Mouse (Mus musculus): Measurements from ENCODE around the gene Pcdh15.

Gene Pcdh15

DNA sequence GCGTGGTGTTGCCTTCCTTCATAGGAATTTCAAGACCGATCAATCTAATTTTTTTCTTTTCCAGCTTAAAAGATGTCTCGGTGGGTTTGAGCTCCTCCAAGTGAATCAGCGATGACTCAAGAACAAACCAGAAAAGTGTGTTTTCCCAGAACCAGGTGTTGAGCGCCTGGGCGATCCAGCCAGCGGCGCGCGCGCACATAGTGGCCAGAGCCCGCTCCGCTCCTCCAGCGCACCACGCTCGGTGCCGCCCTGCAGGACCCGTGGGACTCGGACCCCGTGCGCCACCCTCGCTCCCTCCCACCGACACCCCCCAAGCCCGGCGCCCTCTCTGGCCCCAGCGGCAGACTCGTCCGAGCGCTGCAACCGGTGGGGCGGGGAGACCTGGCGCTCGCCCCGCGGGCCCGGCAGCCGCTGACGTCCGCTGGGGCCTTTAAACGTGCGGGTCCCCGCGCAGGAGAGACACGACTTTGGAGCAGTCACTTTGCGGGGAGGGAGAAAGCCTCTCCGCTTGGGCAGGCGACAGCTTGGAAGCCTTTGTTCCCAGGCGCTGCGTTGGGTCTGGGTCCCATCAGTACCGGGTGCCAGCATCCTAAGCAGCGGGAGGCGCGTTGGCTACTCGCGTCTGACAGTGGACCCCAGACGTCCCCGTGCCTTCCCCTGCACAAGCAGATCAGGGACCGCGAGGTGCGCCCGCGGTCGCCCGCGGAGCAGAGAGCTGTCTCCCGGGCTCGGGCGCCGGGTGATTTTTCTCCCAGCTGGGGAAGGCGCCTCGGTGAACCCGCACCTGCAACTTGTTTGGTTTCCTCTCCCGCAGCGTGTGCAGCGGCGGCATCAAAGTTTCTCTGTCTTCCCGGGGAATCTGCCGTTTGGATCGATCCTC is at the start of gene Pcdh15:
Pcdh15 (plus strand) TSS at position 377 of the 880 bp plus-strand sequence.
- DNase-seq (ENCODE audit: low read depth), result no peak

DNA sequence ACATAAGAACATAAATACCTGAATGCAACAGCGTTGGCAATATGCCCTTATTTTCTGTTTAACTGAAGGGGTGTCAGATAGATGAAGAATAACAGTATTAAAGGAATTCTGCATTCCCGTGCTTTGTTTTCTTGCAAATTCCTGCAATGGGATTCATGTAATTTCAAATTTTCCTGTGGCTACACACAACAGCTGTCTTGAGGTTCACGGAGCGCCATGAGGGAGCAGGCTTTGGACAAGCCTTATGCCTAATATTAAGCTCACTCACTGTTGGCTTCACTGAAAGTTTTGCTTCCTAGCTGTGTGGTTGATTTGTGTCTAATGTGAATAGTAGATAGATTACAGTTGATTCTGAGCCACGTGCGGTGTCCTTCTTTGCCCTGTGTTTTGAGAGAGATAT is 47.1 kb upstream of the Pcdh15 start:
- no peak for DNase-seq (ENCODE audit: low read depth)

DNA sequence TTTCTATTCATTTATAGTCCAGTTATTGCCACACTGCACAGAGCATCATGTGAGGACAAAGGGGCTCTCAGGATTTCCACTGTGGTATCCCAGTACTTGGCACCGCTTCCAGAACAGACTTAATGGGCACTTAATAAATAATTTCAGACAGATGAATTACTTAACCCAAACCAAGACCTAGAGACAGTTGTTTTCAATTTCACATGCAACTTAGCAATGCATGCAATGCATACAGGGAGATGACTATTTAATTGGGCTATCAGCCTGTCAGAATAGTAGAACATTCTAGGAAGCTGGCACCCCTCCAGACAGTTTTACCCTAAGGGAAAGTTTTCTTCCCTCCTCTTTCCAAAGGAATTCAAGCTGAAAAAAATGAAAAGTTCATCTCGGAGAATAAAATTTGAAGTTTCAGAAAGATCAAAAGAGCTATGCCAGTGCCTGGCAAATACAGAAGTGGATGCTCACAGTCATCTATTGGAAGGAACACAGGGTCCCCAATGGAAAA is 39.4 kb upstream of the Pcdh15 start:
- DNase-seq (ENCODE audit: low read depth), result no peak

DNA sequence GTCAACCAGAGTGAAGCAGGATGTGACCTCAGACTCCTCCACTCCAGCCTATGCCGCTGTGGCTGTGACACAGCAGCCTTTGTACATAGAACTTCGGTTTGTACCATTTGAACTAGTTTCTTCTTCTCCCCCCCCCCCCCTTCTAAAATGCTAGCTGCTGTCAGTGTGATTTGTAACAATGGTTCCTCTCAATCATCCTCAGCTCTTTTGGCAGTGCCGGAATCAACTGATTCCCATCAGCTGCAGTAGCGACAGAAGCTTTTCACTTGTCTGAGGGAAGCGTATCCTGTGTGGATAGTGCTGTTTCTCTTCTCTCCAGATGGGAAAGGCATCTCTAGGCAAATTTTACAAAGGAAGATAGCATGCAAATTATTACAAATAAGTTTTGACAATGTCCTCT is 12.4 kb upstream of the Pcdh15 start:
- DNase-seq (ENCODE audit: low read depth), result no peak

DNA sequence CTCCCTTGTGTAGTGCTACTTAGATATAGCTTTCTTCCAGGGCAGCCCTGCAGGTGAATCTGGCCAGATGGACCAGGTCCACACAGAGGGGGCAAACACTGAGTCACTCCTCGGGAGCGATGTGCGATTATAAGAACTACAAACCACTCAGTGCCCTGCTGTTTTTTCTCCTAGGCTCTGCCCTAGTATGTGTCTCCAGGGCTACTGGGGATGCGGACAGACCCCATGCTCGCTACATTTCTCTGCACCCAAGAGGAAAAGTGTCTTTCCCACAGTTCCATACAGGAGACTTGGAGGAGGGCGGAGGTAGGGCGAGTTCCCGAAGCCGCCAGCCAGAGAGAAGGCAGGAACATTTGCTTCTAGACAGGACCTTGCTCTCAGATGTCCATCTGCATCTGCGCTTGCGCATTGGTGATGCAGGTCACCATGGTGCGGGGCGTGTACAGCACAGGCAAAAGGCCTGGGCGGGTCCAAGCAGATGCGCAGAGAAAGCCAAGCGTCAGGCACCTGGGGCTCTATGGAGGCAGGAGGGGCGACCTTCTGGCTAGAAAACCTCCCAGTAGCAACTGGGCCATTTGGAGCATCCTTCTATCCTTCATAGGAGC is 2.5 kb upstream of the Pcdh15 start:
- no peak for DNase-seq (ENCODE audit: low read depth)

DNA sequence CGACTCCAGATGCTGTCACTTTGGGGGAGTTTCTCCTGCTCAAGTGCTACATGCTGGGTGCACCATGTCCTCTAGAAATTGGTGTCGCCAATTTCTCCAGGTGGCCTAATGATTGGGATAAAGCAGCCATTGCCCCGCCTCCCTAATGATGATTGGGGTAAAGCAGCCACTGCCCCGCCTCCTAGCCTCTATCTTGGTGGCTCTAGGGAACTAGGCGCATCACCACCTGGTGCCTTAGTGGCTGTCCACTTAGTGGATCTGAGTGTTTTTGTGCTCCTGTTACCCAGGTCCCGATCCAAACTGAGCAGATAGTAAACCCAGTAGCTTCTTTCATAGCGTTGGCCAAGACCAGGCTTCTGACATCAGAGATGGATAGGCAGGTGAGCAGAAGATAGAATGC is 2.0 kb upstream of the Pcdh15 start:
- DNase-seq (ENCODE audit: low read depth), result no peak

DNA sequence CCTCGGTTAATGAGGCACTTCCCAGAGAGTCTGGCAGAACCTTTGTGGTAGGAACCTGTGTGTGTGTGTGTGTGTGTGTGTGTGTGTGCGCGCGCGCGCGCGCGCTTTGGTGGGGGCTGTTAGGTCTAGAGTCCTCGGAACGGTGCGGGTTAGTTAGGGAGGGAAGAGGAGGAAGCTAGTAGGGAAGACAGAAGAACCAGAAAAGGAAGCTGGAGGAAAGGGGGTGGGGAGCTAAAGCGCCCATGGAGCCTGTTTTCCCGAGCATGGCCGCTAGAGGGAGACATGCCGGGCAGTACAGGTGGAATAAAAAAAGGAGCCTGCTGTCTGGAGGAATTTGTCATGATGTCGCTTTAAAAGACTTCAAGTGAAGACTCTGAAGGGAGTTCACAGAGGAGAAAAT is 1.2 kb upstream of the Pcdh15 start:
- peak; percentile 21 for DNase-seq (ENCODE audit: low read depth)

DNA sequence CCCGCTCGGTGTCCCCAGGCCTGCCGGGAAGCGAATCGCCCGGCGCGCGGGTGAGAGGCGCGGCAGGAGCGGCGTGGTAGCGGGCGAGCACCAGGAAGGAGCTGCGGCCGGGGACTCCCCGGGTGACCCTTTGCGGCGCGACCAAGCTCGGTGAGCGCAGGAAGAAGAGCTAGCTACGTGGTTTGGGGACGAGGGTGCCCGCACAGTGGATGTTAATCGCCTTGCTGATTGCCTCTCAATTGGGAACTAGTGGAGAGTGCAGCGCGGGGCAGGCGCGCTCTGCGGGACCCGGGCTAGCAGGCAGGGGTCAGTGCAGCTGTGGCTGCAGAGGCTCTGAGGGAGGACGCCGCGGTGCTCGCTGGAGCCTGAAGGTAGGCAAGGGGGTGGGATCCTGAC is 702 bp downstream of the Pcdh15 start:
- DNase-seq (ENCODE audit: low read depth), result no peak

DNA sequence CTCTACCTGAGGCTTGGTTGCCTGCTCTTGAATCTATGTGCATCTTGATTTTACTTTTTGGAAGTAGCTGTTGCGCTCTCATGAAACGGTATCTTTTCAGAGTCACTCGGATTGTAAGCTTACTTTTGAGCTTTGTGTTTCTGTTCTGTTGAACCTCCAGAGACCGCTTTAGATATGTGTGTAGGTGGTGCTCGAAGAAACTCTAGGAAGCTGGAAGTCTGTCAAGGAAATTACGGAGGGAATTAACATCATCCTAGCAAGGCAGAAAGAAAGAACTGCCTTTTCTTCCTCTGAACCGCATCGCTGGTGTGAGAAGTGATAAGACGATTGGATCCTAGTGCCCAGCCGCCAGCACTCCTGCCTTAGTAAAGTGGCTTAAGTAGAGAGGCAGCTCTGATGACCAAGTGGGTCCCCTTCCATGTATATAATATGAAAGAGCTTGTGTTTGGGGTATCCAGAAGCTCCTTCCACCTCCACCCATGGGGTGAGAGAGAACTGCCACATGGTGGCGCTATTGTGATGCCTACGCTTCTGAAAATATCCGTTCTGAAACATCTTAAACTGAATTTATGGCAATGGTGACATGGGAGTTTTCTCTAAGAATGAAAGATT is 4.3 kb downstream of the Pcdh15 start:
- DNase-seq (ENCODE audit: low read depth), result no peak

DNA sequence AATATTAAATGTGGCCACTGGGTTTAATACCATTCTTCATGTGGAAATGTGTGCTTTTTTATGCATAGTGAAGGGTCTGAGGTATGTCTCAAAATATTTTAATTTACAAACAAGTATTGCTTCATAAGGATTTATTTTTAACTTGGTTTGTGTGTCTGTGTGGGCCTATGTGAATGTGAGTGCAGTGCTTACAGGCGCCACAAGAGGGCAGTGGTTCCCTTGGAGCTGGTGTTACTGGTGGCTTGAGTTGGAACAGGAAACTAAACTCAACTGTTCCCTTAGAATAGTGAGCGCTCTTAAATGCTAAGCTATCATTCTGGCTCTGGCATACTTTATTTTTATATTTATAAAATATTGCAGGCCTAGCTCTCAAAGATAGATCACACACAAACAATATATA is 6.8 kb downstream of the Pcdh15 start:
- peak; percentile 15 for DNase-seq (ENCODE audit: low read depth)

DNA sequence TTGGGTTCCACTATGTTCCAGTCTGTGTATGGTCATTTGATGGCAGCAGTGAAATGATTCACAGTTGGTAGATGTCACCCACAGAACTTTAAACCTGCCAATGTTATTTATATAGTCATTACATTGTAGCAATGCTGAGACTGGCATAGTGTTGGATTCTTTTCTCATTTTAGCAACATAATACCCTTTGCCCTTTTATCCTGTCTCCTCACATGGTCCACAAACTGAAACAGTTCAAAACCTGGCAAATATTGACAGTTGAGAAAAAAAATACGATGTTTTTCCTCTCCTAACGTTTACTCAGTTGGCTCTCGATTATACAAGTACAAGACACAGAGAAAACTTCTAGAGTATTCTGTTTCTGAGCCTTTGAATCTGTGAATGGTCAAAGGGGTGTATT is 38.8 kb downstream of the Pcdh15 start:
- no peak for DNase-seq (ENCODE audit: low read depth)

DNA sequence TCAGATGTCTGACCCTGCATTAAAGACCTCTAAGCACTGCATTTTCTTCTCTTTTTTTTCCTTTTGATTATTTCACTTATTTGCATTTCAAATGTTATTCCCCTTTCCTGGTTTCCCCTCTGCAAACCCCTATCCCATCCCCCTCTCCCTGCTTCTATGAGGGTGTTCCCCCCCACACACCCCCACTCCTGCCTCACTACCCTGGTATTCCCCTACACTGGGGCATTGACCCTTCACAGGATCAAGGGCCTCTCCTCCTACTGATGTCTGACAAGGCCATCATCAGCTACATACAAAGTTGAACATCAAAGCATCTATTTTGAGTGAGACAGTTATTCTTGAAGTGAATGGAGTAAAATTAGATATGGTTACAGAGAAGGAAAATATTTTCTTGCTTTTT is 48.4 kb downstream of the Pcdh15 start:
- DNase-seq (ENCODE audit: low read depth), result no peak

DNA sequence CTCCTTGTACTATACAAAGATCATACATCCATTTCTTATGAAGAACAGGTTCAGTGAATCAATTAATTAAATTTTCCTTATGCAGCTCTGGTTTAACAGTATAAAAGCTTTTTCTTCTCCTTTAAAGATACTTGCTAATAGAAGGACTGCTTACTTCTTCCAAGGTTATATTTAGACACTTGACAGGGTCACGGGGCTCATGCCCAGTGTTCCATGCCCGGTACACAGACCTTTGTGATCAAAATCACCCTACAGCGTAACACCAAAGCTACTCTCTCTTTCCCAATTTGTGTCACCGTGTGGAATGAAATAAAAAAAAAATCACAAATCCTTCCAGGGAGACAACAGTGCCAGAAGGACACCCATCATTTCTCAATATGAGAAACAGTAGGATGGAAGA is 48.8 kb downstream of the Pcdh15 start:
- no peak for DNase-seq (ENCODE audit: low read depth)

DNA sequence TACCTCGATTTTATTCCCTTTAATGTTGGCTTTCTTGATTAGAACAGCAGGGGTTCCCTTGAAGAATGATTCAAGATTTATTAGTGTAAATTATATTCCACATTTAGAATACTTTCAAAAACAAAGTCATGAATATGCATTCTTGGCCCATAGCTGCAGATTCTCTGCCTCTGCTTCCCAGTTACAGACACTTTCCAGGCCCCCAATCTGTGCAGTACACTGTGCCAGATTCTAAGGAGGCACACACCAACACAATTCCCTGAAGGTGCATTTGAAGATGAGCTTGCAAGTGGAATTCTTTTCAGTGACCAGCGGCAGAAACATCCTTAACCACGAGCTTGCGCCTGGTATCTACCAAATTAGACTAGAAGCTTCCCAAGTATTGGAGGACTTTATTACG is 55.4 kb downstream of the Pcdh15 start:
- no peak for DNase-seq (ENCODE audit: low read depth)

DNA sequence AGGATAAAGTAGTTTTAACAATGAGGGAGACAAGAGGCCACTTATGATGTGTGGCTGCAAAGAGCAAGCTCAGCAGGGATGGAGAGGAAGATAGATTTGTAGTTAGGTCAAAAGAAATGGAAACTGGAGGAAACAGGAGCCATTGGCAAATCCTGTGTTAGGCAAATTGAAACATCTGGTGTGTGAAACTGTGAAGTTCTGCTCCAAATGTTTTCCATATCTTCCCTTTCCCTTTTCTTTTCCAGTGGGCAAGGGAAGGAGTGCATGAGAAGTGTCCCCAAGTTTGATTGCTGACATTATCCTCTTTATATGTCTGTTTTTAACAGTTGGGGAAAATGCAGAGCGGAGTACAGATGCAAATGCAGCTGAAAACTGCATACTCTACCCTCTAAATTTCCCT is 62.6 kb downstream of the Pcdh15 start:
- DNase-seq (ENCODE audit: low read depth), result no peak

DNA sequence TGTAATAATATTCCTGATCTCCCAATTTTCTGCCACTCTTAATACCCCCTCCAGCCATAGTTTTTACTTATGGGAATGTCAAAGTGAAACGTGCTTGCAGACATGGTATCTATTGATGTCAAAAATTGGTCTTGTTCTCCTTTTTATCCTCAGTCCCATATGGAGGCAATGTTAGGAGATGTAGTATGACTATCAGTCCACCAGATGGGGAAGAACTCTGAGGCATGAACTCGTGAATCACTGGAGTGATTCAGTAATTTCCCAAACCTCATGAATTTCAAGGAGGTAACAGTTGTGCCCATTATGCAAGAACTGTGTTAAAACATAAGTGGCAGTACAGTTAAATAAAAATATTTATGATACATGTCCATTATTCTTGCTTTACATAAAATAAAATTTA is 116.9 kb downstream of the Pcdh15 start:
- no peak for DNase-seq (ENCODE audit: low read depth)

DNA sequence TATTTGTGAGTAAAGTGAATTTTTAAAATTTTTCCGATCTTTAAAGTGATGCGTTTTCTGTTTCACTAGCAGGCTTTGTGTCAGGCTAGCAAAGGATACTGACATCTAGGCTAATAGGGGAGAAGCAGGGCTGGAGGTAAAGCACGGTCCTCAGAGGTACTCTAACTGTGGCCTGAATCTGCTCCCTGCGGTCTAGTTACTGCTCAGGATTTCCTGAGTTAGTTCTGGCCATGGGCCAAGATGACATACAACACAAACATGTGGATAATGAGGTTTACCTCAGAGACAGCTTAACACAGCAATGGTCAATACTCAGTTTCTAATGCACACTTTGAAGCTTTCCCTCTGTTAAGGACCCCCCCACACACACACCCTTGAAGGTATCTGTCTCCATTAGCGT is 143.2 kb downstream of the Pcdh15 start:
- no peak for DNase-seq (ENCODE audit: low read depth)

DNA sequence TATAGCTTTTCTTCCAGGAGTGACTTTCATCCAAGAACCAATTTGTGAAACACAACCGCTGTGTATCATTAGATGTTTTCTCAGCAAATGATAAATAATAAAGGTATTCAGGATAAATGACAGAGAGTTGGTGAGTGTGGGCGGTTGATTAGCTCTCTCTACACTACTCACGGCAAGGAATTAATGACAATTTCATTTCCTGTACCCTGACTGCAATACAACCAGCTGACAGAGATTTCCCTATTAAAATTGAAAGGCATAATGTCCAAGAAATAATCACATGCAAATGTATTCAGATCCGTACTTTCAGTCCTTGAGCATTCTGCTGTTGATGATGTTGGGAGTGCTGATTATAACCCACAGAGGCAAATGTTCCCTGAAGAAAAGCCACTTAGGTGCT is 181.3 kb downstream of the Pcdh15 start:
- no peak for DNase-seq (ENCODE audit: low read depth)

DNA sequence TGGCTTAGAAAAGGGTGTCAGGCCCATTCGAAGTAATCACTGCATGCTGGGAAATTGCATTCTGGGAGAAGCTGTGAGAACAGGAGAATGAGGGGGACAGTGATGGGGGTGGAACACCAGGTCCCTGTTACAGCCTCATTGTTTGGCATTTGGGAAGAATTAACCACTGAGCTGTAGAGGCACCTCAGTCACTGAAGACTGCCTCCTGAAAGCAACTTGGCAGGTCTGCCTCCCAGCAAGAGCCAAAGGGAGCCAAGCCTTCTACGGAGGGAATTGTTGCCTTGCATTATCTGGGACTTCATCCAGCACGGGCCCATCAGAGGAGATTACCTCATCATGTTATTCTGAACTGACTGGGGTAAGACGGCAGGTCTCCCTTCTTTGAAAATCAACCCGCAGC is 197.3 kb downstream of the Pcdh15 start:
- no peak for DNase-seq (ENCODE audit: low read depth)

DNA sequence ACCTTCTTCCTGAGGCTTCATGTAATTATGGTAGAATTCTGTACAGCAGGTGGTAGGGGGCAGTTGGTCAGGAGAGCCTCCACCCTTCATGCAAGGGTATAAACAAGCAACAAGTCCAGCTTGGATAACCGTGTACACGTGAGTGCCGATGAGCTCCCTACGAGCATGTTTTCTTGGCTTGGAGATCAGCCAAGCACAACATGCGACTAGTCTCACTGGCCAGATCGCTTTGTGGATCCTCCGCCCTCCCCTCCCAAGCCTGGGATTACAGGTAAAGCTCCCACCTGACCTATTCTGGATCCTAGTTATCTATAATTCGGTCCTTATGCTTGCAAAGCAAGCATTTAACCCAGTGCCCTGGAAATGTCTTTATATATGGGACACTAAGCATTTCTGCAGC is 202.8 kb downstream of the Pcdh15 start:
- DNase-seq (ENCODE audit: low read depth), result no peak

DNA sequence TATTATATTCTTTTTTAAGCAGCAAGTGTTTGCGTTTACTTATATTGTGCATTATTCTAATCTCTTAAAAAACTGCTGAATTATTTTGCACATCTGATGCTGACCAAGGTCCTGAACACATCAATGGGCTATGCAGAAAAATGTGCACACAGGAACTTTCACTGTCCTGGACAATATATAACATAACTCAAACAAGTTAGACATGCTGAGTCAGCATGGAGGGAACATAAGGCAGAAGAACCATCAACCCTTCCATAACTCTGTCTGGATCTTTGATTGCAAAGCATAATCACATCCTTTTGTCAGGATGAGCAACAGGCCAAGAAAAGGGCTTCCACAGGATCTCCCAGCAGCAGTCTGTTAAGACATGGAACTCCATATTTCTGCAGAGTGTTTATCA is 207.5 kb downstream of the Pcdh15 start:
- DNase-seq (ENCODE audit: low read depth), result no peak

DNA sequence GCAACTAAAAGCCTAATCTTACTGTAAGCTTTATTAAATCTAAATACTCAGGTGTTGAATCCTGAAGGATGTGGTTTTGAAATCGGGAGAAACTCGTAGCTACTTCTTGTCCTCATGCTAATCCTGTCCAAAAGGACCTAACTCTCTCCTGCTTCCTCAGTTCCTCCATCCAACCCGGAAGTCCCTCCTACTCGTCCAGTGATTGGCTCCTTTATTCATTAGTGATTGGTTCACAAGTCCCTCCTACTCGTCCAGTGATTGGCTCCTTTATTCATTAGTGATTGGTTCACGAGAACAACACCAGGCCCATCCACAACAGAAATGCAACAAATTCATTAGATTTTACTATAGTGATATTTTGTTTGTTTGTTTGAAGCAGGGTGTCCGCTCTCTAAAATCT is 227.7 kb downstream of the Pcdh15 start:
- no peak for DNase-seq (ENCODE audit: low read depth)

DNA sequence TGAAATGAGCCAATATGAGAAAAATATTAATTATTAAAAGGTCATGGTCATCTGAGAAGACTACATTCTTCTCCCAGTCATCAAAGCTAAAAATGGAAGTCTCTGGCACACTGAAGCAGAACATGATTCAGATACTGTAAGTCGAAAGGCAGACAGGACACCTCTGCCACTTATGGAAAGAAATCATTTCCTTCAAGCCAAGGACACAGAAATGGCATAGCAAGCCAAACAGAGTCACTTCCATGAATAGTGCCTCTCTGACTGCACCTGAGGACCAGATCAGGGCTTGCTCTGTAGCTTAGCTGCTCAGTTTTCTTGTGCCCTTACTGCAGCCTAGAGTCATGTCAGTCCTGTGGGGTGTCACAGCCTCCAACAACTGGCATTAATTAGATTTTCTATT is 234.3 kb downstream of the Pcdh15 start:
- no peak for DNase-seq (ENCODE audit: low read depth)

All from induced T-regulatory cell, adult 2 months (primary cell).